Comparison of ENCODE assay signal across 8 mouse cellular contexts in genomic region chrX:166170800-166171738, GRCm38 (mm10). TPM values are rescaled to one million over a fixed set of nuclear protein-coding genes. Genes with fewer than 3 reads are reported as not detected.
DNase-seq lines count a peak whose midpoint lies in the region; ATAC-seq and TF ChIP-seq lines count a peak whose summit lies in the region.

No protein-coding gene starts in this region.

- TF ChIP-seq CTCF in bone marrow, adult 2 months (IDR thresholded peaks at IDR 0.05; ENCODE audit: control insufficient read depth, insufficient read depth, low read length) = no peak

- no peak; the same call in 1 of the 2 replicates for ATAC-seq in kidney, embryonic 16.5 days (ENCODE audit: low FRiP score, low TSS enrichment)
- ATAC-seq in intestine, embryonic 14.5 days (replicated peaks; ENCODE audit: low FRiP score, low TSS enrichment, low read depth) = no peak

- 26% methylated on average over 9 of the region's 9 CpGs for WGBS in kidney, embryonic 16.5 days
- WGBS in bone marrow, adult 2 months = 13% methylated on average over 9 of the region's 9 CpGs
- 15% methylated on average over 9 of the region's 9 CpGs for WGBS in intestine, embryonic 14.5 days

- H3K36me3 ChIP-seq in kidney, embryonic 16.5 days (ENCODE audit: insufficient read depth, low read length) = no peaks in the 10 kb centered on the region
- H3K36me3 ChIP-seq in intestine, embryonic 14.5 days (ENCODE audit: control insufficient read depth, insufficient read depth, low read length) = no peaks in the 10 kb centered on the region
- no peaks in the 10 kb centered on the region for H3K36me3 ChIP-seq in myocyte (ENCODE audit: control insufficient read depth, insufficient read depth)

- H3K27me3 ChIP-seq in kidney, embryonic 16.5 days (ENCODE audit: insufficient read depth, low read length) = no peaks in the 10 kb centered on the region; the same call in 1 of the 2 replicates
- H3K27me3 ChIP-seq in intestine, embryonic 14.5 days (replicated peaks; ENCODE audit: control insufficient read depth, insufficient read depth, low read length) = no peaks in the 10 kb centered on the region
- H3K27me3 ChIP-seq in myocyte (ENCODE audit: control insufficient read depth, insufficient read depth, insufficient read length) = no peaks in the 10 kb centered on the region

- no peak for TF ChIP-seq POLR2A in bone marrow, adult 2 months (IDR thresholded peaks at IDR 0.05; ENCODE audit: borderline replicate concordance, control insufficient read depth, low read depth, low read length)
- TF ChIP-seq POLR2A in myocyte (IDR thresholded peaks at IDR 0.05; ENCODE audit: insufficient read length, low read depth) = no peak

- peak overlapping the region; percentile 60 for H3K4me2 ChIP-seq in kidney, embryonic 16.5 days (replicated peaks; ENCODE audit: low read depth, low read length)
- peak overlapping the region; percentile 54 for H3K4me2 ChIP-seq in intestine, embryonic 14.5 days (ENCODE audit: low read length)
- peak overlapping the region; percentile 66 for H3K4me2 ChIP-seq in myocyte (ENCODE audit: low read depth)

- H3K79me2 ChIP-seq in myocyte (ENCODE audit: control insufficient read depth, insufficient read depth) = no peaks in the 10 kb centered on the region

- no peak overlapping the region for H3ac ChIP-seq in myocyte (ENCODE audit: control insufficient read depth, insufficient read length)

- DNase-seq in kidney, adult 9 months = no peak
- no peak for DNase-seq in intestine, embryonic 14.5 days (ENCODE audit: low spot score)
- no peak for DNase-seq in gastrocnemius, postnatal 4 days (ENCODE audit: low spot score in 2 of 2)
- DNase-seq in cerebellum, postnatal 14 days = no peak
- no peak for DNase-seq in layer of hippocampus, adult 11-12 months (ENCODE audit: low spot score)

- no peaks in the 10 kb centered on the region for H3K4me1 ChIP-seq in kidney, embryonic 16.5 days (ENCODE audit: insufficient read depth, low read length)
- H3K4me1 ChIP-seq in bone marrow, adult 2 months (ENCODE audit: control insufficient read depth, insufficient read depth, low read length) = no peaks in the 10 kb centered on the region
- peaks cover 9% of the 10 kb centered on the region; the same call in 1 of the 2 replicates for H3K4me1 ChIP-seq in intestine, embryonic 14.5 days (replicated peaks; ENCODE audit: control insufficient read depth, insufficient read depth, low read length)

- H3K4me3 ChIP-seq in kidney, embryonic 16.5 days (ENCODE audit: low read length) = peak overlapping the region; percentile 69
- H3K4me3 ChIP-seq in bone marrow, adult 2 months (replicated peaks; ENCODE audit: control insufficient read depth, low read depth, low read length) = peak overlapping the region; percentile 100
- H3K4me3 ChIP-seq in intestine, embryonic 14.5 days (ENCODE audit: low read depth, low read length) = peak overlapping the region; percentile 55
- H3K4me3 ChIP-seq in myocyte = peak overlapping the region; percentile 41

- H3K9ac ChIP-seq in kidney, embryonic 16.5 days (replicated peaks; ENCODE audit: low read length) = peak overlapping the region; percentile 68
- H3K9ac ChIP-seq in intestine, embryonic 14.5 days (ENCODE audit: low read length) = peak overlapping the region; percentile 51

- no peaks in the 10 kb centered on the region for H3K9me3 ChIP-seq in kidney, embryonic 16.5 days (ENCODE audit: low read length)
- H3K9me3 ChIP-seq in intestine, embryonic 14.5 days (ENCODE audit: control insufficient read depth, low read length) = no peaks in the 10 kb centered on the region

- H3K27ac ChIP-seq in kidney, embryonic 16.5 days (ENCODE audit: low read length) = peak overlapping the region; percentile 69
- no peak overlapping the region for H3K27ac ChIP-seq in bone marrow, adult 2 months (ENCODE audit: control insufficient read depth, insufficient read depth, low read depth, low read length, poor library complexity)
- H3K27ac ChIP-seq in intestine, embryonic 14.5 days (ENCODE audit: low read depth) = peak overlapping the region; percentile 59; the same call in 1 of the 2 replicates

TF ChIP-seq in myocyte, 11 proteins besides CTCF, POLR2A, EP300 and RAD21:
- no peak for TF ChIP-seq MAX (IDR thresholded peaks at IDR 0.05; ENCODE audit: low read depth)
- no peak for TF ChIP-seq USF1 (IDR thresholded peaks at IDR 0.05; ENCODE audit: low read depth)
- no peak for TF ChIP-seq SRF (IDR thresholded peaks at IDR 0.05; ENCODE audit: control insufficient read depth, insufficient read length, low read depth)
- no peak for TF ChIP-seq MYOD1 (IDR thresholded peaks at IDR 0.05; ENCODE audit: control insufficient read depth in 1 of 3, insufficient read length in 2 of 3, low read depth in 2 of 3)
- no peak for TF ChIP-seq TCF3 (IDR thresholded peaks at IDR 0.05; ENCODE audit: insufficient read length, low read depth)
- no peak for TF ChIP-seq TCF12 (IDR thresholded peaks at IDR 0.05; ENCODE audit: insufficient read depth, poor library complexity, severe bottlenecking)
- TF ChIP-seq POLR2AphosphoS2 (IDR thresholded peaks at IDR 0.05; ENCODE audit: insufficient read length, low read depth) = no peak
- no peak for TF ChIP-seq MYOG (IDR thresholded peaks at IDR 0.05; ENCODE audit: control insufficient read depth in 1 of 3, insufficient read depth in 1 of 3, insufficient read length in 2 of 3, low read depth in 2 of 3)
- no peak for TF ChIP-seq REST (IDR thresholded peaks at IDR 0.05; ENCODE audit: insufficient read depth, insufficient read length)
- TF ChIP-seq CEBPB (IDR thresholded peaks at IDR 0.05; ENCODE audit: insufficient read depth, poor library complexity, severe bottlenecking) = no peak
- no peak for TF ChIP-seq E2F4 (IDR thresholded peaks at IDR 0.05; ENCODE audit: insufficient read depth)

RNA-seq across cellular contexts. Expression of gene Gemin8, which starts 0.8 kb away (rescaled TPM):
- 13.5 and 15.8 TPM in 2 replicates for polyA plus RNA-seq in kidney, embryonic 16.5 days (2015; fragmentation: Nextera tagmentation; extraction: Ambion mirVana)
- 5.9 and 6.0 TPM in 2 replicates for polyA plus RNA-seq in bone marrow, adult 2 months (2011; ENCODE audit: insufficient read depth, insufficient read length, low replicate concordance, missing spikeins)
- polyA plus RNA-seq in intestine, embryonic 14.5 days (2014; fragmentation: Nextera tagmentation; extraction: Ambion mirVana) = 13.9 and 14.2 TPM in 2 replicates
- 6.6 TPM for polyA plus RNA-seq in myocyte (2012; fragmentation: generic; extraction: Trizol)
- total RNA-seq in gastrocnemius, postnatal 4 days (2021) = 1 to 10 TPM; 4.2 to 5.2 TPM

Comparison
In these comparisons a context has a peak if more than half of its experiments do, and no peak if none do; other contexts are left out.
1. H3K4me3 ChIP-seq: peak in every context shown above with its lines; median percentile 100 in bone marrow, adult 2 months; 69 in kidney, embryonic 16.5 days; 55 in intestine, embryonic 14.5 days; 41 in myocyte.